Mouse (Mus musculus): ENCODE results near the gene Tnni3k.

Gene Tnni3k

GRCm38 (mm10) chr3:155055231-155055916, at the start of gene Tnni3k:
Tnni3k (minus strand) TSS chr3:155055407.
- no peak for DNase-seq

- no peak for DNase-seq
Measured at GRCm38 (mm10) chr3:155099266-155099665, 44.1 kb upstream of the Tnni3k start.

- peak; percentile 92 to 93 for DNase-seq
Measured at GRCm38 (mm10) chr3:155093116-155093956, 38.1 kb upstream of the Tnni3k start, which contains the start of the genes Fpgt and Lrriq3. Fpgt (minus strand) TSS chr3:155093403. Lrriq3 (plus strand) TSS chr3:155093434.

- no peak for DNase-seq
Measured at GRCm38 (mm10) chr3:155092081-155092480, 36.9 kb upstream of the Tnni3k start.

- DNase-seq, result no peak
Measured at GRCm38 (mm10) chr3:155077908-155078307, 22.7 kb upstream of the Tnni3k start.

- DNase-seq, result no peak
Measured at GRCm38 (mm10) chr3:155059449-155059822, 4.2 kb upstream of the Tnni3k start.

- DNase-seq, result no peak
Measured at GRCm38 (mm10) chr3:155058800-155059448, 3.7 kb upstream of the Tnni3k start.

- no peak for DNase-seq
Measured at GRCm38 (mm10) chr3:155057566-155057965, 2.4 kb upstream of the Tnni3k start.

GRCm38 (mm10) chr3:155056606-155057005, 1.4 kb upstream of the Tnni3k start:
- DNase-seq, result no peak

- no peak for DNase-seq
Measured at GRCm38 (mm10) chr3:155053189-155053588, 2.0 kb downstream of the Tnni3k start.

- DNase-seq, result no peak
Measured at GRCm38 (mm10) chr3:155052021-155052420, 3.2 kb downstream of the Tnni3k start.

- no peak for DNase-seq
Measured at GRCm38 (mm10) chr3:155039012-155039836, 16.0 kb downstream of the Tnni3k start.

- no peak for DNase-seq
Measured at GRCm38 (mm10) chr3:155034323-155034722, 20.9 kb downstream of the Tnni3k start.

- DNase-seq, result no peak
Measured at GRCm38 (mm10) chr3:155030200-155030599, 25.0 kb downstream of the Tnni3k start.

GRCm38 (mm10) chr3:155002781-155003180, 52.4 kb downstream of the Tnni3k start:
- no peak for DNase-seq

- no peak for DNase-seq
Measured at GRCm38 (mm10) chr3:155001056-155001455, 54.2 kb downstream of the Tnni3k start.

GRCm38 (mm10) chr3:154992678-154993077, 62.5 kb downstream of the Tnni3k start:
- no peak for DNase-seq

- no peak for DNase-seq
Measured at GRCm38 (mm10) chr3:154979101-154979500, 76.1 kb downstream of the Tnni3k start.

GRCm38 (mm10) chr3:154971626-154972025, 83.6 kb downstream of the Tnni3k start:
- DNase-seq, result no peak

- DNase-seq, result no peak
Measured at GRCm38 (mm10) chr3:154970981-154971380, 84.2 kb downstream of the Tnni3k start.

GRCm38 (mm10) chr3:154961284-154961683, 93.9 kb downstream of the Tnni3k start:
- DNase-seq, result no peak

- DNase-seq, result no peak
Measured at GRCm38 (mm10) chr3:154953088-154953487, 102.1 kb downstream of the Tnni3k start.

- DNase-seq, result no peak
Measured at GRCm38 (mm10) chr3:154949551-154949950, 105.7 kb downstream of the Tnni3k start.
